Mouse (Mus musculus): ENCODE measurements around the gene Gm3115.
"Not testable (repeated sequence)": the region's sequence is repeated elsewhere in the genome, so short reads cannot be mapped to it uniquely, and the experiment has no call there.

Gm3115 gene

DNA sequence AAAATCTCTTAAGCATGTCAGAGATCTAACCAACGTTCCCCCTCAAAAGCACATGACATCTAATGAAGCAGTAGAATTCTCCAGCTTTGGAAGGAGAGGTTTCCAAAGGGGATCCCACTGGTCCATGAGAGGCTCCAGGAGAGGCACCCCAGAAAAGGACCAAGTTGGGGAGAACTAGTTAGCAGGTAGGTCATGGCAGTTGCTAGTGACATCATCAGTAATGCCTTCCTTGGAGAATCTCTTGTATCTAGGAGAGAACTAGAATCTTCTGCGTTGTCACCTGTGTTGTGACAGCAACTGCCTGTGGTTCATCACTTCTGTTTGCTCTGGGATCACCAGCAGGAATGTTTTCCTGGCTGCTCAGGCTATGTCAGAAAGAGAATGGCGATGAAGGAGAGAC, at the start of gene Gm3115:
TSS of gene Gm3115 (plus strand) at position 301 of the 400 bp plus-strand sequence.
- not testable (repeated sequence) for TF ChIP-seq GATA4 (IDR thresholded peaks at IDR 0.05; ENCODE audit: insufficient replicate concordance, low read length)

GRCm38 (mm10) chr14:4110426-4110825, 26.5 kb downstream of the Gm3115 start, which contains the start of gene Gm8108:
Gene Gm8108 (plus strand): TSS chr14:4110526.
- TF ChIP-seq GATA4 (IDR thresholded peaks at IDR 0.05; ENCODE audit: insufficient replicate concordance, low read length): not testable (repeated sequence)

Data from liver, adult (tissue).